8 mouse cellular contexts compared by ENCODE assay signal in the genomic region with DNA sequence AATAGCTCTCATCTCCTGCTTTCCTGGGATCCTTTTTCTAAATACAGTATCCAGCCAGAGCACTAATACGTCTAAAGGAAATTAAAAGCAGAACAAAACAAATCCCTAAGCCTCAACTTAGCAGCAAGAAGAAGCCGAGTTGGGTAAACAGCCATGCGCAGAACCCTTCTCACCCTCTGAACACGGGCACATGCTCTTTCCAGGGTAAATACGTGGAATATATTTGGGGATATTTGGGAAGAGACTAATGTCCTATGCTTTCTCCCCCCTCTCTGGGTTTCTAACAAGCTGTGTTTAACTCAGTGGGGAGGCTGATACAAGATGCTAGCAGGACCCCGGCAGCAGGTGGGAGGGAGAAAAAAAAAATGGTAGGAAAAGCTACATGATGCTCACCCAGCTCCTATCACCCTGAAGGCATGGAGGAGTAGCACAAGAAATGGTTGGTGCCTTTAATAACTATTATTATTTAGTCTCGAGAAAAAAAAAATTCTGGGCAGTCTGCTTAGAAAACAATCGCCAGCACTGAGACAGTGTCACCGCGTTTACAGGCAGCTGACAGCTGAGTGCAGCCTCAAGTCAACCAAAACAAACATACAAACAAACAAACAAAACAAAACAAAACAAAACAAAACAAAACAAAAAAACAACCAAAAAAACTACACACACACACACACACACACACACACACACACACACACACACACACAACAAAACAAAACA.
A peak's percentile ranks its signal among the peaks of the same experiment; 100 is the strongest.
DNase-seq lines count a peak whose midpoint lies in the region; ATAC-seq and TF ChIP-seq lines count a peak whose summit lies in the region.

No protein-coding gene starts in this region.

- H3K9me3 ChIP-seq in forebrain, postnatal 0 days (ENCODE audit: low read length): no peaks in the 10 kb centered on the region
- no peaks in the 10 kb centered on the region for H3K9me3 ChIP-seq in midbrain, embryonic 10.5 days (replicated peaks)

- DNase-seq in layer of hippocampus, adult 11-12 months (ENCODE audit: low spot score): peak; percentile 33
- DNase-seq in layer of hippocampus, postnatal 14 days (ENCODE audit: low spot score in 2 of 2): no peak
- peak; percentile 40 for DNase-seq in cerebellum, adult 9-10 months
- DNase-seq in forebrain, postnatal 0 days: no peak
- DNase-seq in midbrain, embryonic 10.5 days (ENCODE audit: low spot score): no peak
- no peak for DNase-seq in layer of hippocampus, postnatal 25 days (ENCODE audit: extremely low spot score in 1 of 2, low spot score in 1 of 2)
- DNase-seq in spleen, adult 18-20 months: no peak
- DNase-seq in adrenal gland, postnatal 14 days: no peak

- no peaks in the 10 kb centered on the region for H3K4me1 ChIP-seq in forebrain, postnatal 0 days (ENCODE audit: insufficient read depth)
- H3K4me1 ChIP-seq in midbrain, embryonic 10.5 days: peaks cover 13% of the 10 kb centered on the region

- no peaks in the 10 kb centered on the region for H3K36me3 ChIP-seq in forebrain, postnatal 0 days (ENCODE audit: insufficient read depth)
- no peaks in the 10 kb centered on the region for H3K36me3 ChIP-seq in midbrain, embryonic 10.5 days

- peak overlapping the region; percentile 17 for H3K4me3 ChIP-seq in forebrain, postnatal 0 days (ENCODE audit: low read depth, low read length)
- H3K4me3 ChIP-seq in midbrain, embryonic 10.5 days: peak overlapping the region; percentile 41

- no peak overlapping the region for H3K27ac ChIP-seq in forebrain, postnatal 0 days (ENCODE audit: low read depth, low read length)
- H3K27ac ChIP-seq in midbrain, embryonic 10.5 days (replicated peaks): peak overlapping the region; percentile 69

- H3K27me3 ChIP-seq in forebrain, postnatal 0 days (ENCODE audit: insufficient read depth, low read length): no peaks in the 10 kb centered on the region
- no peaks in the 10 kb centered on the region for H3K27me3 ChIP-seq in midbrain, embryonic 10.5 days (ENCODE audit: low read depth, poor library complexity, severe bottlenecking)

- peak overlapping the region; percentile 49 for H3K4me2 ChIP-seq in forebrain, postnatal 0 days (ENCODE audit: low read depth)

- WGBS in forebrain, postnatal 0 days: 18% methylated on average over 10 of the region's 10 CpGs
- 39% methylated on average over 10 of the region's 10 CpGs for WGBS in midbrain, embryonic 10.5 days

- no peak overlapping the region for H3K9ac ChIP-seq in forebrain, postnatal 0 days

- TF ChIP-seq CTCF in forebrain, postnatal 0 days (IDR thresholded peaks at IDR 0.05; ENCODE audit: low read depth): no peak

- ATAC-seq in forebrain, postnatal 0 days: peak; percentile 37

Comparison
In these comparisons a context has a peak if more than half of its experiments do, and no peak if none do; other contexts are left out.
1. DNase-seq: peak in layer of hippocampus, adult 11-12 months (single experiment) and cerebellum, adult 9-10 months (single experiment); none in layer of hippocampus, postnatal 14 days (0 of 2), forebrain, postnatal 0 days (single experiment), midbrain, embryonic 10.5 days (single experiment), layer of hippocampus, postnatal 25 days (0 of 2), spleen, adult 18-20 months (0 of 2) and adrenal gland, postnatal 14 days (single experiment).